Mouse (Mus musculus): ENCODE measurements around the gene Nr1h4.

The Nr1h4 gene

DNA sequence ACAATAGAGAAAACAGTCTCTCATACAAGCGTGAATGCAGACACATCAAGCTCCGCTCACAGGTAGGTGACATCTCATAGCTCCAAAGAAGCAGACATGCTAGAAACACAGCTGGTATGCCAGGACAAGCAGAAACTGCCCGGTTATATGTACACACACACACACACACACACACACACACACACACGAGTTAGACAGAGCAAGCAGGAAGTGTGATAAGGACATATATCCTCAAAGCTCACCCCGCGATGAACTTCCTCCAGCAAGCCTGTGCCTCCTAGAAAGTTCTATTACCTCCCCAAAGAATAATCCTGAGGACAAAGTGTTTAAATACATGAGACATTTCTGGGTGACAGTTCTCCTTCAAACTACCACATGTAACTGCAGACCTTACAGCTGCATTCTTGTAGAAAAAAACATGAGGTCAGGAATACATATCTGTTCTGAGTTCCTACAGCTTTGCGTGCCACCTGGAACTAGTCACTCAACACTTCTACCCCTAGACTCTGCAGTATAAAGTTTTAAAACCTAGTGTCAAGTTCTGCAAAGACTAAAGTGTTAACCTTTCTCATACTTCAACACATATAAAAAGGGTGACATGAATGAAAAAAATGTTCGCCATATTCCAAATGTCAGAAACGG, 11.5 kb downstream of the Nr1h4 start:
- no peak for DNase-seq (ENCODE audit: low spot score in 2 of 2)

- DNase-seq (ENCODE audit: low spot score in 2 of 2): no peak
Measured at GRCm38 (mm10) chr10:89520381-89520780, 13.0 kb downstream of the Nr1h4 start.

GRCm38 (mm10) chr10:89519226-89519625, 14.2 kb downstream of the Nr1h4 start:
- no peak for DNase-seq (ENCODE audit: low spot score in 2 of 2)

DNA sequence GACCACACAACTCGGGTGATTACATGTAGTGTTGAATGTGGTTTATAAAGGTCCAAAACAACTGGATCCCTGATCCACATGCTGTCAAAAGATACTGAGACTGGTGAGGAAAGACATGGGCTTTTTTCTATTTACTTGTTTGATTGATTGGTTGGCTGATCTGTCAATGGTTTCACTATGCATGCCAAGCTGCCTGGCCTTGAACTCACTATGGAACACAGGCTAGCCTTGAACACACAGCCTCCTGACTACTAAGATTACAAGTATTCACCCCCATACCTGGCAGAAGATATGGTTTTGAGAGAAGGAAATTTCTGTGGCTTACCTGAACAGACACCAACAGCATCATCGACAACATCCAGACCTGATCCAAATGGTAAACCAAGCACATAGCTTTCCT, 15.0 kb downstream of the Nr1h4 start:
- no peak for DNase-seq (ENCODE audit: low spot score in 2 of 2)

GRCm38 (mm10) chr10:89515813-89516212, 17.6 kb downstream of the Nr1h4 start:
- DNase-seq (ENCODE audit: low spot score in 2 of 2): no peak

- DNase-seq (ENCODE audit: low spot score in 2 of 2): no peak
Measured at GRCm38 (mm10) chr10:89512562-89512961, 20.8 kb downstream of the Nr1h4 start.

- no peak for DNase-seq (ENCODE audit: low spot score in 2 of 2)
Measured at GRCm38 (mm10) chr10:89510547-89510946, 22.8 kb downstream of the Nr1h4 start.

GRCm38 (mm10) chr10:89508567-89508966, 24.8 kb downstream of the Nr1h4 start:
- no peak for DNase-seq (ENCODE audit: low spot score in 2 of 2)

- DNase-seq (ENCODE audit: low spot score in 2 of 2): no peak
Measured at GRCm38 (mm10) chr10:89506479-89506878, 26.9 kb downstream of the Nr1h4 start.

- no peak for DNase-seq (ENCODE audit: low spot score in 2 of 2)
Measured at GRCm38 (mm10) chr10:89505592-89505955, 27.8 kb downstream of the Nr1h4 start.

- DNase-seq (ENCODE audit: low spot score in 2 of 2): no peak
Measured at GRCm38 (mm10) chr10:89504952-89505591, 28.3 kb downstream of the Nr1h4 start.

- DNase-seq (ENCODE audit: low spot score in 2 of 2): no peak
Measured at GRCm38 (mm10) chr10:89502986-89503560, 30.3 kb downstream of the Nr1h4 start.

GRCm38 (mm10) chr10:89501902-89502301, 31.5 kb downstream of the Nr1h4 start:
- DNase-seq (ENCODE audit: low spot score in 2 of 2): no peak

GRCm38 (mm10) chr10:89495537-89495936, 37.8 kb downstream of the Nr1h4 start:
- no peak for DNase-seq (ENCODE audit: low spot score in 2 of 2)

GRCm38 (mm10) chr10:89491321-89491720, 42.1 kb downstream of the Nr1h4 start:
- no peak for DNase-seq (ENCODE audit: low spot score in 2 of 2)

DNA sequence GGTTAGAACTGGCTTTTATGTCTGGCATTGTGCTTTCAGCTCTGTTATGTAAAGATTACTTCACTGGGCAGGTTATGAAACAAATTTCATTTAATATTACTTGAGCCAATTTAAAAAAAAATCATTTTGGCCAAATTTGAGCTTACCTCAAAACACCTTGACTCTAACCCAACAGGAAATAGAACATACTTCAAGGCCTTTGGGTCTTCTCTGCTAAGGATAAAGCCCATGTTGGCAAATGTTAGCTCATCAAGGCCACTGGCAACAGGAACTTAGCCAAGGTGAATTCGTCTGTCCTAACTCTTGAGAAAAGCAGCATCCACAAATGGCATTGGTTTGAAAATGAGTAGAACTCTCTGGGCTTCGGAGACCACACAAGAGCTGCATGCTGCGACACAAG, 43.1 kb downstream of the Nr1h4 start:
- no peak for DNase-seq (ENCODE audit: low spot score in 2 of 2)

GRCm38 (mm10) chr10:89489459-89489858, 43.9 kb downstream of the Nr1h4 start:
- DNase-seq (ENCODE audit: low spot score in 2 of 2): no peak

- no peak for DNase-seq (ENCODE audit: low spot score in 2 of 2)
Measured at GRCm38 (mm10) chr10:89486995-89487742, 46.2 kb downstream of the Nr1h4 start.

- no peak for DNase-seq (ENCODE audit: low spot score in 2 of 2)
Measured at GRCm38 (mm10) chr10:89484907-89485306, 48.5 kb downstream of the Nr1h4 start.

DNA sequence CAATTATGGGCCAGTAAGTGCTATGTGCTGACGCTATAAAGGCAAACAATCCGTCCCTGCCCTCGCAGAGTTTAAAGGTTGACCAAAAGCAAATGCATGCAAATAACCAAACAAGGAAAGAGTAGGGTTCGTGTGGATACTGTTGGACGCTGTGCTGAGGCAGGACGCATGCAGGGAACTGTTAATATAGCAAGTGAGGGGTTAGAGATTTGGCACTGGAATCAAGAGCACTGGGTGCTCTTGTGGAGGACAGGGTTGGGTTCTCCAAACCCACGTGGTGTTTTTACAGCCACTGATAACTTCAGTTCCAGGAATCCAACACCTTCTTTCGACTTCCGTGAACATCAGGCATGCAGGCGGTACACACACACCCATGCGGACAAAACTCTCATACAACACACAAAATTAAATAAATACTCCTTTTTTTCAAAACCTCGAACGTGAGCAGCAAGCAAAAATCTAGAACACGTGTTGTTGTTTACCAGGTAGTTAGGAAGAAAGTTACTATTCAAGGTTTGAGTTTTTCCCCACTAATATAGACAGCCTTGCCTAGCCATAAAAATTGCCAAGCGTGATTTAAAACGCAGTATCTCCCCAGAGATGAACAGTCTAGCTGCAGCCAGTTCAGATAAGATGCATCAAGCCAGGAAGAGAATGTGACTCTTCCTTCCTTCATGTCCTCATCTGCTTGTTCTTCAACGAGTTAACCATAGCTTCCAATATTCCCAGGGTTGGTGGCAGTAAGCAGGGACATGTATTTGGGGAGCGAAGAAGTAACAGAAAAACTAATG, 49.4 kb downstream of the Nr1h4 start:
- no peak for DNase-seq (ENCODE audit: low spot score in 2 of 2)

- DNase-seq (ENCODE audit: low spot score in 2 of 2): no peak
Measured at GRCm38 (mm10) chr10:89483113-89483512, 50.3 kb downstream of the Nr1h4 start.

DNA sequence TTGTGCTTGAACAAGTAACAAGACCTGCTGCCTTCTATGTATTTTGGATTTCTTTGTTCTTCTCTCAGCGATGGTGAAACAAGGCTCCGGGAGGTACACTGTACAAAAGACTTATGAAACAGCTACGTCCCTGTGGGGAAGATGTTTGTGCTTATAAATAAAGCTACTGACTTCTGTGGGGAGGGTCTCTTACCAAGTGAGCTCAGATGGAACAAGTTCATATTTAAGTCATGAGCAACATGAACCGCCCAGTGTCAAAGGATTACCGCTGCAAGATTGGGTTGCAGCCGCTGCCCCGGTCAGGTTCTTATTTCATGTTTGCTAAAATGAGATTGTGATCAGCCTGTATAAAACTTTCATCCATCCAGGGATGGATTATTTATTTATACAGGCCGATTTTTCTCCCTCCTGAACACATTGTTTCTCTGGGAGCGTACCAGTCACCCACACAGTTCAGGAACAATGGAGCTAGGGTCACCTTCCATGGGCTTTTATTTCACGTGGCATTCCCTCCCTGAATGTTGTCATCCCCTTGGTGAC, 51.2 kb downstream of the Nr1h4 start:
- no peak for DNase-seq (ENCODE audit: low spot score in 2 of 2)

Measured in frontal cortex, postnatal 10 days (tissue).